Mouse (Mus musculus): ENCODE data around the gene Npas2. TPM values are rescaled to one million over a fixed set of nuclear protein-coding genes. Genes with fewer than 3 reads are reported as not detected.
A peak's percentile ranks its signal among the peaks of the same experiment; 100 is the strongest.

The Npas2 gene
- polyA plus RNA-seq, 1 experiment from 2014 or later = 0.73 TPM

DNA sequence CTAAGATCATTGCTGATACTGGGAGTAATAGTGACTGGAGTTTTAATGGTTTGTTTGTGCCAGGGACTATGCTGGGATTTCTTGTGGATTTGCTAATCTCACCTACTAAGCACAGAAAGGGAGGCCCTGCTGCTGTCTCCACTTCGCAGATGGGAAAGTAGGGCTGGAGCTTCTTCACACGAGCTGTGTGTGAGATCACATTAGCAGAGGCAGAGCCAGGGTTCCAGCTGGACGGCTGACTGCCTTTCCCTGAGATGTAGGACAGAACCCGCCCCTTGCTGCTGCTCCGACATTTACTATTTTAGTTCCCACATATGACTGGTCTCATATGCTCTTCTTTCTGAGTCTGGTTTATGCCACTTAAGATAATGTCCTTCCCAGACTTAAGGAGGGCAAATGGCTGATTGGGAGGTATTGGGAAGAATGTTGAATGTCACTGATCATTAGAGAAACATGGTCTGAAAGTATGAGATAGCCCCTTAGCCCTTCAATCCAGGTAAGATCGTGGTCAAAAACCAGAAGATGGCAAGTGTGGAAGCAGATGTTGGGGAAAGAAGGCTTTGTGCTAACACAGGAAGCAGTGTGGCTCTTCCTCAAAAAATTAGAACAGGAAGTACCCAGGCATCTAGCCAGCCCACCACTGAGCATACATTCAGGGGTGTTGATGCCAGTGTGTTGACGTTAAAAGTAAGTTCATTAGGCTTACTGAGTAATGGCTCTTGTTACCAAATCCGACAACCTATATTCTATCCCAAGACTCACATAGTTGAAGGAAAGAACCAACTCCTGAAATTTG, 66.8 kb downstream of the Npas2 start:
- H3K9ac ChIP-seq = no peak overlapping the region
- 79% methylated on average over 8 of the region's 8 CpGs for WGBS
- no peak for ATAC-seq (ENCODE audit: insufficient number of reproducible peaks, insufficient read depth, low FRiP score, low TSS enrichment, low read depth)
- no peaks in the 10 kb centered on the region for H3K9me3 ChIP-seq
- H3K27ac ChIP-seq = no peak overlapping the region
- no peaks in the 10 kb centered on the region for H3K4me1 ChIP-seq
- no peak overlapping the region for H3K4me2 ChIP-seq
- no peak overlapping the region for H3K4me3 ChIP-seq
- no peaks in the 10 kb centered on the region for H3K27me3 ChIP-seq
- H3K36me3 ChIP-seq = no peaks in the 10 kb centered on the region

DNA sequence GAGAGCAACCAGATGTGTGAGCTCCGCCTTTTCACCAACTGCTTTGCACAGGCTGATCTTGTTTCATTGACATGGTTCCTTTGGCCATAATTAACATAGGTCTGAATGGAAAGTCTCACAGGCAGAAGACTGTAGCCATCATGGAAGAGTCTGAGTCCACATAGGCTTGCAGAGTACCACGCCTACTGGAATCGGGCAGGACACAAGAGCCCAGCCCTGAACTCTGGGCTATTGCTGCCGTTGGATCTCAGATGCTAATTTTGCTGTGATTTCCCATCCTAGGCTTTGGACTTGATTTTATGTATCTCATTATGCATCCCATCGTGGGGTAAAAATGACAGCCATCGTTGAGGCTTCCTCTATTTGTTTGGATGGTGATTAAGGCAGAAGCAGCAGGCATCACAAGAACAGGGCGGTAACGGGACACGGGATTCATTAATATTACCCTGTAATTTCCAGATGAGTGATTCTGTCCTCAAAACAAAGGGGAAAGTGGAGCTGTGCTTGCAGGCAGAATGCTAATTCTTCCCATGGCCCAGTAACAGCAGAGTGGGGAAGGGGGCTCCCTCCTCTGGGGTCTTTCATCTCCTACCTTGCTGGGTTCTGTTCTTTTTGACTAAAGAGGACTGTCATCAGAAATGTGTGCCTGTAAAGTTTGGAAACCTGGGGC, 73.4 kb downstream of the Npas2 start:
- ATAC-seq (ENCODE audit: insufficient number of reproducible peaks, insufficient read depth, low FRiP score, low TSS enrichment, low read depth) = no peak
- WGBS = 84% methylated on average over 9 of the region's 9 CpGs
- Histone ChIP-seq H3K9me3 (no peaks in the 10 kb centered on the region; the same call in 1 of the 2 replicates), H3K4me3 (no peak overlapping the region), H3K9ac (no peak overlapping the region), H3K4me2 (no peak overlapping the region), H3K4me1 (no peaks in the 10 kb centered on the region), H3K27me3 (no peaks in the 10 kb centered on the region), H3K27ac (no peak overlapping the region), H3K36me3 (no peaks in the 10 kb centered on the region)

GRCm38 (mm10) chr1:39272976-39273375, 79.4 kb downstream of the Npas2 start:
- no peak overlapping the region for H3K4me3 ChIP-seq
- no peaks in the 10 kb centered on the region for H3K27me3 ChIP-seq
- H3K9me3 ChIP-seq = no peaks in the 10 kb centered on the region
- ATAC-seq (ENCODE audit: insufficient number of reproducible peaks, insufficient read depth, low FRiP score, low TSS enrichment, low read depth) = no peak
- H3K9ac ChIP-seq = no peak overlapping the region
- no peaks in the 10 kb centered on the region for H3K4me1 ChIP-seq
- no peak overlapping the region for H3K27ac ChIP-seq
- no peaks in the 10 kb centered on the region for H3K36me3 ChIP-seq
- 35% methylated on average over 6 of the region's 6 CpGs for WGBS
- H3K4me2 ChIP-seq = no peak overlapping the region

GRCm38 (mm10) chr1:39280391-39280790, 86.9 kb downstream of the Npas2 start:
- 90% methylated on average over 7 of the region's 7 CpGs for WGBS
- Histone ChIP-seq H3K4me2 (no peak overlapping the region), H3K27me3 (no peaks in the 10 kb centered on the region), H3K36me3 (no peaks in the 10 kb centered on the region), H3K9ac (no peak overlapping the region), H3K4me3 (no peak overlapping the region), H3K4me1 (peaks cover 22% of the 10 kb centered on the region), H3K9me3 (0 out of 2 replicates have a peak, but pooled peaks cover 3% of the 10 kb centered on the region), H3K27ac (no peak overlapping the region)
- no peak for ATAC-seq (ENCODE audit: insufficient number of reproducible peaks, insufficient read depth, low FRiP score, low TSS enrichment, low read depth)

GRCm38 (mm10) chr1:39280989-39281875, 87.7 kb downstream of the Npas2 start:
- Histone ChIP-seq H3K9me3 (0 out of 2 replicates have a peak, but pooled peaks cover 3% of the 10 kb centered on the region), H3K9ac (no peak overlapping the region), H3K4me2 (peak overlapping the region; percentile 14; the same call in 1 of the 2 replicates), H3K4me3 (no peak overlapping the region), H3K27me3 (no peaks in the 10 kb centered on the region), H3K4me1 (peaks cover 22% of the 10 kb centered on the region), H3K36me3 (no peaks in the 10 kb centered on the region), H3K27ac (0 out of 2 replicates have a peak overlapping the region, but pooled peaks have one; percentile 22)
- 63% methylated on average over 15 of the region's 15 CpGs for WGBS
- no peak for ATAC-seq (ENCODE audit: insufficient number of reproducible peaks, insufficient read depth, low FRiP score, low TSS enrichment, low read depth)

GRCm38 (mm10) chr1:39281888-39282287, 88.4 kb downstream of the Npas2 start:
- no peak overlapping the region for H3K9ac ChIP-seq
- 0 out of 2 replicates have a peak, but pooled peaks cover 3% of the 10 kb centered on the region for H3K9me3 ChIP-seq
- H3K27me3 ChIP-seq = no peaks in the 10 kb centered on the region
- no peak overlapping the region for H3K4me3 ChIP-seq
- WGBS = 40% methylated on average over 5 of the region's 5 CpGs
- H3K27ac ChIP-seq = 0 out of 2 replicates have a peak overlapping the region, but pooled peaks have one; percentile 22
- H3K4me1 ChIP-seq = peaks cover 22% of the 10 kb centered on the region
- H3K36me3 ChIP-seq = no peaks in the 10 kb centered on the region
- no peak for ATAC-seq (ENCODE audit: insufficient number of reproducible peaks, insufficient read depth, low FRiP score, low TSS enrichment, low read depth)
- peak overlapping the region; percentile 14; the same call in 1 of the 2 replicates for H3K4me2 ChIP-seq

DNA sequence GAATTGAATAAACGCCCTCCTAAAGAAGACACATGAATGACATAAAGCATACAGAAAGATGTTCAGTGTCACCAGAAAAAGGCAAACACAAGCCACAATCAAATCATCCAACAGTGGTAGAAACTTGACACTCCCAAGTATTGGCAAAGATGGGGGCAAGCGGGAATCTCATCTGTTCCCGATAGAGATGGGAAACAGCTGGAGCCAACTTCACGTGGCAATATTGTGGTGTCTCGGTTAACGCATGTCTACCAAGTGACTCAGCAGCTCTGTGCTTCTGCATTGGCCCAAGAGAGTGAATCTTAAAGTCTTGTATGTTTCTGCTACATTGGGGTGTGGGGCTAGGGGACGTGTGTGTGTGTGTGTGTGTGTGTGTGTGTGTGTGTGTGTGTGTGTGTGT, 89.8 kb downstream of the Npas2 start:
- Histone ChIP-seq H3K9ac (no peak overlapping the region), H3K27me3 (no peaks in the 10 kb centered on the region), H3K4me3 (no peak overlapping the region), H3K9me3 (0 out of 2 replicates have a peak, but pooled peaks cover 3% of the 10 kb centered on the region), H3K4me2 (no peak overlapping the region), H3K36me3 (no peaks in the 10 kb centered on the region), H3K27ac (no peak overlapping the region), H3K4me1 (peaks cover 22% of the 10 kb centered on the region)
- no peak for ATAC-seq (ENCODE audit: insufficient number of reproducible peaks, insufficient read depth, low FRiP score, low TSS enrichment, low read depth)
- WGBS = 41% methylated on average over 7 of the region's 7 CpGs

DNA sequence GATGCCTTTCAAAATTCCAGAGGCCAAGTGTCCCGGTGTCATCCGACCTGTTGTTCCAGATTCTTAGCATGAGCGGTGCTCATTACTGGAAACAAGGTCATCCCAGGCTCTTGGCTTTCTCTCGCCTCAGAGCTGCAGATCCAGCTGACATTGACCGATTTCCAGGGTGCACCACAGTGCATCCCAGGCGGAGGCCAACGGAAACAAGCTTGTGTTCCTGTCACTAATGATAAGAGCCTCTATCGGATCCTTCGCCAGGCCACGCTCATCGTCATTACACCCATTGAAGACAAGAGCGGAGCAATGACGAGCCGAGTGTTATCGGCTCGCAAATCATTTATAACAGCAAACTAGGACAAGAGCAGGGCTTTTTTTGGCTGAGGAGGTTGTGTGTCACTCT, 91.3 kb downstream of the Npas2 start:
- no peak for ATAC-seq (ENCODE audit: insufficient number of reproducible peaks, insufficient read depth, low FRiP score, low TSS enrichment, low read depth)
- Histone ChIP-seq H3K27me3 (no peaks in the 10 kb centered on the region), H3K9ac (no peak overlapping the region), H3K9me3 (no peaks in the 10 kb centered on the region), H3K36me3 (no peaks in the 10 kb centered on the region), H3K4me1 (peaks cover 22% of the 10 kb centered on the region), H3K4me3 (no peak overlapping the region), H3K27ac (no peak overlapping the region), H3K4me2 (no peak overlapping the region)
- 86% methylated on average over 16 of the region's 16 CpGs for WGBS

DNA sequence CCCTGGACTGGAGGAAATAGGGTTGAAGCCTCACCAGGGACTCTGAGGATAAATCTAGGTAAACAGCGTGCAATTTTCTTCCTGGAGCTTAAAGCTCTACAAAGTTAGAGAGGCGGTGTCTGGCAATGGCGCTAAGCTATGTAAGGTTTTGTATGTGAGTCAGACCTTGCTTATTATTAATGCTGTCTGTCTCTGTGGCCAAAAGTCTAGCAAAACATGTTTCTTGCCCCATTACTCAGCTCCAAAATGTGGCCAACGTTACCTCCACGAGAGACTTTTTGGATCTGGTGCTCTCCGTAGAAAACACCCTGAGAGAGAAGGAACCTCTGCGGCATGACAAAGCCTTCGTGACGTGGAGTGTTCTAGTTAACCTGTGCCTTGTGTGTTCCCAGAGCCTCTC, 93.5 kb downstream of the Npas2 start:
- H3K4me2 ChIP-seq = no peak overlapping the region
- H3K27ac ChIP-seq = no peak overlapping the region
- no peak overlapping the region for H3K4me3 ChIP-seq
- H3K4me1 ChIP-seq = peaks cover 10% of the 10 kb centered on the region
- H3K9me3 ChIP-seq = no peaks in the 10 kb centered on the region
- no peaks in the 10 kb centered on the region for H3K36me3 ChIP-seq
- ATAC-seq (ENCODE audit: insufficient number of reproducible peaks, insufficient read depth, low FRiP score, low TSS enrichment, low read depth) = no peak
- no peak overlapping the region for H3K9ac ChIP-seq
- WGBS = 90% methylated on average over 9 of the region's 9 CpGs
- no peaks in the 10 kb centered on the region for H3K27me3 ChIP-seq

DNA sequence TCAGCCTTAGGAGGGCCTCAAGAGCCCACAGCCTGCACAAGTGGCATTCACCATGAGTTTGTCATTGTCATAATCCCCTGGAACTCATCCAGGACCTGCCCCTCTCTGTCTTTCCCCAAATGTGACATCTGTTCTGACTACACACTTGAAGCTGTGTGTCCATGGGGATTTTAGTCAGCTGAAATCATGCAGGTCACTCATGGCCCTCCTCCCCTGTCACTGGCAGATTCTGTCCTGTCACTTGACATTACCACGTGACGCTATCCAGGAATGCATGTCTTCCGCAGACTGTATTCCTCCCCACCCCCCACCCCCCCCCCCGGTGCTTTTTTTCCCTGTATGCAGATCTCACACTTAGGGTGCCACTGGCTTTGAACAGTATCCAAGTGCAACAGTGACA, 94.3 kb downstream of the Npas2 start:
- WGBS = 70% methylated on average over 4 of the region's 4 CpGs
- Histone ChIP-seq H3K4me3 (no peak overlapping the region), H3K27ac (no peak overlapping the region), H3K9ac (no peak overlapping the region), H3K36me3 (no peaks in the 10 kb centered on the region), H3K27me3 (no peaks in the 10 kb centered on the region), H3K4me1 (peaks cover 5% of the 10 kb centered on the region; the same call in 1 of the 2 replicates), H3K4me2 (no peak overlapping the region), H3K9me3 (no peaks in the 10 kb centered on the region)
- no peak for ATAC-seq (ENCODE audit: insufficient number of reproducible peaks, insufficient read depth, low FRiP score, low TSS enrichment, low read depth)

- no peak overlapping the region for H3K27ac ChIP-seq
- WGBS = 60% methylated on average over 3 of the region's 3 CpGs
- H3K9me3 ChIP-seq = no peaks in the 10 kb centered on the region
- no peak overlapping the region for H3K9ac ChIP-seq
- H3K36me3 ChIP-seq = no peaks in the 10 kb centered on the region
- ATAC-seq (ENCODE audit: insufficient number of reproducible peaks, insufficient read depth, low FRiP score, low TSS enrichment, low read depth) = no peak
- no peaks in the 10 kb centered on the region for H3K4me1 ChIP-seq
- H3K27me3 ChIP-seq = no peaks in the 10 kb centered on the region
- H3K4me2 ChIP-seq = no peak overlapping the region
- H3K4me3 ChIP-seq = no peak overlapping the region
These were observed 94.9 kb downstream of the Npas2 start for GRCm38 (mm10) chr1:39288425-39288824.
